Mouse (Mus musculus): ENCODE data around the gene Mecom.

DNA sequence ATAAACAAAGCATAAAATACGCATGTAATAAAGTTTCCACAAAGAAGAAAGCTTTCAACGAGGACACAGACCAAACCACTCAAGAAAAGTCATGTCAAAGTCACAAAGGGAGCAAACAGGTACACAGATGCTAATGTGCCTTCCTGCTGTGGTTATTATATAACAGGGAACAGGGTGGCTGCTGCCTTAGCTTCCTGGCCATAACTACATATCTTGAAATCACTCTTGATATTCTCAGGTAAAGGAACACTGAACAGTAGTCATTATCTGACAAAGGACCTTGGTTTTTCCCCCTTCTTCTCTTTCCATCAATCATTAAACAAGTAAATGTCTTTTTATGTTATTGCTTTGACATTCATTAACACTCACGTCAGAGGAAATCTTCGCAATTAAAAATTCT lies 384.4 kb downstream of the Mecom start:
- TF ChIP-seq POLR2A (IDR thresholded peaks at IDR 0.05; ENCODE audit: insufficient read length, low read depth) (no peak), TCF12 (IDR thresholded peaks at IDR 0.05; ENCODE audit: insufficient read depth, poor library complexity, severe bottlenecking) (no peak), MAX (IDR thresholded peaks at IDR 0.05; ENCODE audit: low read depth) (no peak), MYOG (IDR thresholded peaks at IDR 0.05; ENCODE audit: control insufficient read depth in 1 of 3, insufficient read depth in 1 of 3, insufficient read length in 2 of 3, low read depth in 2 of 3) (no peak), E2F4 (IDR thresholded peaks at IDR 0.05; ENCODE audit: insufficient read depth) (no peak)
